Mouse (Mus musculus): Measurements from ENCODE around the gene Ltb. TPM values are rescaled to one million over a fixed set of nuclear protein-coding genes. Genes with fewer than 3 reads are reported as not detected.

Gene Ltb
- polyA plus RNA-seq, 1 experiment from 2014 or later, result 0.78 TPM

GRCm38 (mm10) chr17:35155451-35155850 lies 38.8 kb upstream of the Ltb start:
- no peak for DNase-seq (ENCODE audit: low spot score)
- H3K4me1 ChIP-seq (replicated peaks; ENCODE audit: control insufficient read depth, insufficient read depth, low read length), result no peaks in the 10 kb centered on the region; the same call in 1 of the 2 replicates
- WGBS, result 94% methylated on average over 12 of the region's 12 CpGs
- no peaks in the 10 kb centered on the region for H3K27me3 ChIP-seq (replicated peaks; ENCODE audit: control insufficient read depth, insufficient read depth, low read length)
- no peak overlapping the region for H3K9ac ChIP-seq (ENCODE audit: low read depth, low read length)
- peaks cover 94% of the 10 kb centered on the region for H3K36me3 ChIP-seq (ENCODE audit: control insufficient read depth, insufficient read depth, low read length)
- H3K27ac ChIP-seq (ENCODE audit: low read depth, low read length), result no peak overlapping the region
- H3K4me2 ChIP-seq, result no peak overlapping the region
- H3K4me3 ChIP-seq (ENCODE audit: low read depth, low read length), result no peak overlapping the region
- ATAC-seq (replicated peaks; ENCODE audit: low FRiP score), result no peak
- no peaks in the 10 kb centered on the region for H3K9me3 ChIP-seq (ENCODE audit: control insufficient read depth, low read length)

- no peaks in the 10 kb centered on the region for H3K27me3 ChIP-seq (replicated peaks; ENCODE audit: control insufficient read depth, insufficient read depth, low read length)
- H3K4me1 ChIP-seq (replicated peaks; ENCODE audit: control insufficient read depth, insufficient read depth, low read length), result peaks cover under 1% of the 10 kb centered on the region; the same call in 1 of the 2 replicates
- H3K36me3 ChIP-seq (ENCODE audit: control insufficient read depth, insufficient read depth, low read length), result peaks cover 96% of the 10 kb centered on the region
- DNase-seq (ENCODE audit: low spot score), result no peak
- no peak overlapping the region for H3K27ac ChIP-seq (ENCODE audit: low read depth, low read length)
- WGBS, result 91% methylated on average over 33 of the region's 33 CpGs
- H3K9me3 ChIP-seq (ENCODE audit: control insufficient read depth, low read length), result no peaks in the 10 kb centered on the region
- no peak overlapping the region for H3K9ac ChIP-seq (ENCODE audit: low read depth, low read length)
- no peak overlapping the region for H3K4me3 ChIP-seq (ENCODE audit: low read depth, low read length)
- no peak for ATAC-seq (replicated peaks; ENCODE audit: low FRiP score)
- H3K4me2 ChIP-seq, result no peak overlapping the region
Observed at GRCm38 (mm10) chr17:35156461-35157200, 37.6 kb upstream of the Ltb start.

- H3K9me3 ChIP-seq (ENCODE audit: control insufficient read depth, low read length), result no peaks in the 10 kb centered on the region
- DNase-seq (ENCODE audit: low spot score) (no peak), ATAC-seq (replicated peaks; ENCODE audit: low FRiP score) (no peak)
- H3K4me2 ChIP-seq, result no peak overlapping the region
- H3K27me3 ChIP-seq (replicated peaks; ENCODE audit: control insufficient read depth, insufficient read depth, low read length), result no peaks in the 10 kb centered on the region
- 93% methylated on average over 8 of the region's 8 CpGs for WGBS
- no peak overlapping the region for H3K4me3 ChIP-seq (ENCODE audit: low read depth, low read length)
- no peak overlapping the region for H3K27ac ChIP-seq (ENCODE audit: low read depth, low read length)
- H3K9ac ChIP-seq (ENCODE audit: low read depth, low read length), result no peak overlapping the region
- peaks cover 98% of the 10 kb centered on the region for H3K36me3 ChIP-seq (ENCODE audit: control insufficient read depth, insufficient read depth, low read length)
- peaks cover 7% of the 10 kb centered on the region for H3K4me1 ChIP-seq (replicated peaks; ENCODE audit: control insufficient read depth, insufficient read depth, low read length)
Observed at GRCm38 (mm10) chr17:35157254-35157653, 37.0 kb upstream of the Ltb start.

GRCm38 (mm10) chr17:35157661-35158175 lies 36.5 kb upstream of the Ltb start:
- Histone ChIP-seq H3K27ac (ENCODE audit: low read depth, low read length) (no peak overlapping the region), H3K9me3 (ENCODE audit: control insufficient read depth, low read length) (no peaks in the 10 kb centered on the region), H3K4me1 (replicated peaks; ENCODE audit: control insufficient read depth, insufficient read depth, low read length) (peaks cover 11% of the 10 kb centered on the region), H3K4me2 (no peak overlapping the region), H3K9ac (ENCODE audit: low read depth, low read length) (no peak overlapping the region), H3K27me3 (replicated peaks; ENCODE audit: control insufficient read depth, insufficient read depth, low read length) (no peaks in the 10 kb centered on the region), H3K36me3 (ENCODE audit: control insufficient read depth, insufficient read depth, low read length) (peaks cover 96% of the 10 kb centered on the region), H3K4me3 (ENCODE audit: low read depth, low read length) (no peak overlapping the region)
- no peak for ATAC-seq (replicated peaks; ENCODE audit: low FRiP score)
- no peak for DNase-seq (ENCODE audit: low spot score)
- WGBS, result 92% methylated on average over 8 of the region's 8 CpGs

GRCm38 (mm10) chr17:35158850-35159593 lies 35.2 kb upstream of the Ltb start:
- H3K27me3 ChIP-seq (replicated peaks; ENCODE audit: control insufficient read depth, insufficient read depth, low read length), result no peaks in the 10 kb centered on the region
- H3K4me3 ChIP-seq (ENCODE audit: low read depth, low read length), result no peak overlapping the region
- H3K4me1 ChIP-seq (replicated peaks; ENCODE audit: control insufficient read depth, insufficient read depth, low read length), result peaks cover 15% of the 10 kb centered on the region
- H3K9ac ChIP-seq (ENCODE audit: low read depth, low read length), result no peak overlapping the region; the same call in 1 of the 2 replicates
- no peak overlapping the region for H3K27ac ChIP-seq (ENCODE audit: low read depth, low read length)
- H3K9me3 ChIP-seq (ENCODE audit: control insufficient read depth, low read length), result no peaks in the 10 kb centered on the region
- DNase-seq (ENCODE audit: low spot score) (no peak), ATAC-seq (replicated peaks; ENCODE audit: low FRiP score) (no peak)
- WGBS, result 95% methylated on average over 16 of the region's 16 CpGs
- H3K36me3 ChIP-seq (ENCODE audit: control insufficient read depth, insufficient read depth, low read length), result peaks cover 85% of the 10 kb centered on the region
- H3K4me2 ChIP-seq, result no peak overlapping the region

GRCm38 (mm10) chr17:35159638-35160037 lies 34.6 kb upstream of the Ltb start:
- no peak overlapping the region for H3K4me3 ChIP-seq (ENCODE audit: low read depth, low read length)
- no peaks in the 10 kb centered on the region for H3K27me3 ChIP-seq (replicated peaks; ENCODE audit: control insufficient read depth, insufficient read depth, low read length)
- H3K4me2 ChIP-seq, result no peak overlapping the region
- peaks cover 15% of the 10 kb centered on the region for H3K4me1 ChIP-seq (replicated peaks; ENCODE audit: control insufficient read depth, insufficient read depth, low read length)
- ATAC-seq (replicated peaks; ENCODE audit: low FRiP score) (no peak), DNase-seq (ENCODE audit: low spot score) (no peak)
- H3K27ac ChIP-seq (ENCODE audit: low read depth, low read length), result no peak overlapping the region
- no peaks in the 10 kb centered on the region for H3K9me3 ChIP-seq (ENCODE audit: control insufficient read depth, low read length)
- H3K9ac ChIP-seq (ENCODE audit: low read depth, low read length), result no peak overlapping the region
- 86% methylated on average over 7 of the region's 7 CpGs for WGBS
- peaks cover 79% of the 10 kb centered on the region for H3K36me3 ChIP-seq (ENCODE audit: control insufficient read depth, insufficient read depth, low read length)

- Histone ChIP-seq H3K27ac (ENCODE audit: low read depth, low read length) (no peak overlapping the region), H3K9me3 (ENCODE audit: control insufficient read depth, low read length) (no peaks in the 10 kb centered on the region), H3K4me3 (ENCODE audit: low read depth, low read length) (peak overlapping the region; percentile 18; the same call in 1 of the 2 replicates), H3K4me2 (peak overlapping the region; percentile 97), H3K36me3 (ENCODE audit: control insufficient read depth, insufficient read depth, low read length) (peaks cover 63% of the 10 kb centered on the region), H3K4me1 (replicated peaks; ENCODE audit: control insufficient read depth, insufficient read depth, low read length) (peaks cover 18% of the 10 kb centered on the region), H3K9ac (ENCODE audit: low read depth, low read length) (no peak overlapping the region), H3K27me3 (replicated peaks; ENCODE audit: control insufficient read depth, insufficient read depth, low read length) (no peaks in the 10 kb centered on the region)
- DNase-seq (ENCODE audit: low spot score) (no peak), ATAC-seq (replicated peaks; ENCODE audit: low FRiP score) (no peak)
- 88% methylated on average over 11 of the region's 11 CpGs for WGBS
Observed at GRCm38 (mm10) chr17:35161421-35161820, 32.8 kb upstream of the Ltb start.

GRCm38 (mm10) chr17:35162121-35162520 lies 32.1 kb upstream of the Ltb start:
- H3K36me3 ChIP-seq (ENCODE audit: control insufficient read depth, insufficient read depth, low read length), result peaks cover 56% of the 10 kb centered on the region
- H3K27me3 ChIP-seq (replicated peaks; ENCODE audit: control insufficient read depth, insufficient read depth, low read length), result no peaks in the 10 kb centered on the region
- no peak for DNase-seq (ENCODE audit: low spot score)
- peak overlapping the region; percentile 97 for H3K4me2 ChIP-seq
- H3K9ac ChIP-seq (ENCODE audit: low read depth, low read length), result peak overlapping the region; percentile 40
- WGBS, result 81% methylated on average over 14 of the region's 14 CpGs
- H3K9me3 ChIP-seq (ENCODE audit: control insufficient read depth, low read length), result no peaks in the 10 kb centered on the region
- 0 out of 2 replicates have a peak overlapping the region, but pooled peaks have one; percentile 18 for H3K4me3 ChIP-seq (ENCODE audit: low read depth, low read length)
- no peak overlapping the region for H3K27ac ChIP-seq (ENCODE audit: low read depth, low read length)
- ATAC-seq (replicated peaks; ENCODE audit: low FRiP score), result no peak
- H3K4me1 ChIP-seq (replicated peaks; ENCODE audit: control insufficient read depth, insufficient read depth, low read length), result peaks cover 18% of the 10 kb centered on the region

Data from liver, embryonic 11.5 days (tissue).